Mouse (Mus musculus) spleen, adult 2 months (tissue): Measurements from ENCODE around the gene Tiam1.

ENCODE experiments used
- CTCF ChIP-seq: fragments of 200-500 bp; IDR thresholded peaks from 2 replicates; pipeline ENCODE4 v1.5.1; 2011; ENCODE audit warnings: mild to moderate bottlenecking, inconsistent platforms; ENCODE audit not compliant: insufficient read depth, insufficient read length, insufficient replicate concordance; ENCODE audit errors: extremely low read depth
- POLR2A ChIP-seq: fragments of 200-500 bp; IDR thresholded peaks from 2 replicates; pipeline ENCODE4 v1.6.1; 2011; ENCODE audit warnings: low read depth, low read length, inconsistent platforms

DNA sequence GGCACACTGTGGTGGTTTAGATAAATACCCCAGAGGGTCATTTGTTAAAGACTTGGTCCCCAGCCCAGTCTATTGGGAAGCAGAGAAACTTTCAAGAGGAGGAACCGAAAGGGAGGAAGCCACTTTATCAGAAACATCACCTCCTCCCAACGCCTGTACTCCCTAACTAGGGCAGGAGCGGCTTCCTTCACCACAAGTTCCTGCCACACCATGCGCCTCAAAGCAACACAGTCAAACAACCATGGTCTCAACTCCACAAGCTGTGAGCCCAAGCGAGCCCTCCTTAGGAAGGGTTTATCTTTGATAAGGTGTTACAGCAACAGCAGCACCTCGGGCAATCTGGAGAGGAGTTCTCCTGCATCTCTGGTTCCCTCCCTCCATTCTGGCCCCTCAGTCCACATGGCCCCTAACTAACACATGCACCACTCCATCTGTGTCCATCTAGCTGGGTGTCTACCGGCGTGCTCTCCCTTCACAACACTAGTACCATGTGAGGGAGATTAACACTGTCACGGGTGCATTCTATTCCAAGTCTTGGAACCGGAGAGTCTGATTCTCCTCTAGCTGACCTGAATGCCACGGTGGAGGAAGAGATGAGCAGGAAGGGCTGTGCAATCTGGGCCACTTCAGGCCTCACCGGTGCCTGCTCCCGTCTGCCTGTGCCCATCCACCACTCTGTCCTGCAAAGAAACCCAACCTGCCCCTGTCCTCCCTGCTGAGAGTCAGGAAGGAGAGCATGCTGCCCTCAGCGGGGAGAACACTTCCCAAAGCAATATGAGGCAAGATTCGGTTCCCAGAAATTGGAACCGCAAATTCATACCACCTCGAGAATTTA is 149.4 kb downstream of the Tiam1 start:
- TF ChIP-seq CTCF: no peak
- no peak for TF ChIP-seq POLR2A
